In the genomic region with DNA sequence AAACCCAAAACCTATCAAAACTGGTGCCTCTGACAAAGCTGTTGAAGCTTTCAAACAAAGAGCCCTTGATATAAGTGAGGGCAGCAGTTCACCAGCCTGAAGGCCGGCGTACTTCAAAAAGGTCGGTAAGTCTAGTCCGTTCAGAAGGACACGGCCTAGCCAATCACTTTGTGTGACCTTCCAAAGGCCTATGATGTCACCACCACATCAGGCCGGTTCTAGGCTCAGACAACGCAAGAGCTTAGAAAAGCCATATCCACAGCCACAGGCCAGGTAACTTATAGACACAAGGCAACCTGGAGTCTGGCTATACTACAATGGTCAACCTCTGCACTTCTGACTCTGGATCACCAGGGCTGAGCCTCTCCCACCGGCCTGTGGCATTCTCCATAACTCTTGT, we compare ENCODE assay signal across 13 mouse cellular contexts. TPM values are rescaled to one million over a fixed set of nuclear protein-coding genes. Genes with fewer than 3 reads are reported as not detected.
DNase-seq lines count a peak whose midpoint lies in the region; ATAC-seq and TF ChIP-seq lines count a peak whose summit lies in the region.
"Had no signal": no experiment of that assay in that cellular context is flagged by ENCODE, and none has a peak within 500 bp of the region (broad histone marks: within the 10 kb centered on the region; RNA-seq: fewer than 3 reads in every experiment).

No protein-coding gene starts in this region.

- peaks cover 2% of the 10 kb centered on the region; the same call in 1 of the 2 replicates for H3K27me3 ChIP-seq in heart, embryonic 15.5 days
- H3K27me3 ChIP-seq in lung, embryonic 15.5 days = peaks cover 27% of the 10 kb centered on the region
- H3K27me3 ChIP-seq in limb, embryonic 13.5 days = peaks cover 35% of the 10 kb centered on the region

- WGBS in heart, embryonic 15.5 days = 40% methylated on average over 8 of the region's 8 CpGs
- WGBS in lung, embryonic 15.5 days = 35% methylated on average over 8 of the region's 8 CpGs
- 74% methylated on average over 8 of the region's 8 CpGs for WGBS in lung, adult 2 months
- 68% methylated on average over 8 of the region's 8 CpGs for WGBS in limb, embryonic 13.5 days

- H3K36me3 ChIP-seq in heart, embryonic 15.5 days = no peaks in the 10 kb centered on the region
- H3K36me3 ChIP-seq in lung, embryonic 15.5 days = no peaks in the 10 kb centered on the region
- H3K36me3 ChIP-seq in limb, embryonic 13.5 days = no peaks in the 10 kb centered on the region

- DNase-seq in heart, postnatal 4 days = no peak
- DNase-seq in lung, adult 2 months = no peak
- no peak for DNase-seq in B cell, adult 2 months
- DNase-seq: cerebellum, adult 18-20 months; kidney, postnatal 10 days; right cerebral cortex, adult 18-20 months had no signal

- no peaks in the 10 kb centered on the region for H3K9me3 ChIP-seq in heart, embryonic 15.5 days (replicated peaks)
- no peaks in the 10 kb centered on the region for H3K9me3 ChIP-seq in lung, embryonic 15.5 days
- H3K9me3 ChIP-seq in limb, embryonic 13.5 days = no peaks in the 10 kb centered on the region

- H3K9ac ChIP-seq in heart, embryonic 15.5 days = no peak overlapping the region
- H3K9ac ChIP-seq in lung, embryonic 15.5 days = peak overlapping the region; percentile 20; the same call in 1 of the 2 replicates
- no peak overlapping the region for H3K9ac ChIP-seq in limb, embryonic 13.5 days

- peak; percentile 28; the same call in 1 of the 2 replicates for ATAC-seq in heart, embryonic 15.5 days (replicated peaks; ENCODE audit: insufficient number of reproducible peaks, insufficient read depth, low FRiP score, low read depth)
- ATAC-seq in lung, embryonic 15.5 days (ENCODE audit: borderline replicate concordance, extremely low read depth, low FRiP score, low TSS enrichment) = no peak
- no peak for ATAC-seq in limb, embryonic 13.5 days (ENCODE audit: low FRiP score, low read depth)
- no peak for ATAC-seq in cerebellum, adult (ENCODE audit: insufficient number of reproducible peaks, low FRiP score, low TSS enrichment)

- no peak for TF ChIP-seq POLR2A in lung, adult 2 months (IDR thresholded peaks at IDR 0.05; ENCODE audit: borderline replicate concordance, extremely low read depth, low read depth, low read length)

- H3K4me2 ChIP-seq in heart, embryonic 15.5 days = peak overlapping the region; percentile 96
- peak overlapping the region; percentile 93 for H3K4me2 ChIP-seq in lung, embryonic 15.5 days
- H3K4me2 ChIP-seq in limb, embryonic 13.5 days (replicated peaks) = peak overlapping the region; percentile 98

- H3K27ac ChIP-seq in heart, embryonic 15.5 days = peak overlapping the region; percentile 39; the same call in 1 of the 2 replicates
- no peak overlapping the region for H3K27ac ChIP-seq in lung, embryonic 15.5 days
- 0 out of 2 replicates have a peak overlapping the region, but pooled peaks have one; percentile 8 for H3K27ac ChIP-seq in brown adipose tissue, adult 24 weeks (replicated peaks; ENCODE audit: low read depth, low read length)
- H3K27ac ChIP-seq in limb, embryonic 13.5 days = no peak overlapping the region

- no peak overlapping the region for H3K4me3 ChIP-seq in heart, embryonic 15.5 days
- H3K4me3 ChIP-seq in lung, embryonic 15.5 days = peak overlapping the region; percentile 53
- no peak overlapping the region for H3K4me3 ChIP-seq in lung, adult 2 months (replicated peaks; ENCODE audit: extremely low read depth, low read depth, low read length)
- H3K4me3 ChIP-seq in brown adipose tissue, adult 24 weeks (ENCODE audit: insufficient read depth, low read depth, low read length) = no peak overlapping the region
- peak overlapping the region; percentile 70; the same call in 1 of the 2 replicates for H3K4me3 ChIP-seq in limb, embryonic 13.5 days

- H3K4me1 ChIP-seq in heart, embryonic 15.5 days (replicated peaks) = peaks cover 26% of the 10 kb centered on the region
- H3K4me1 ChIP-seq in lung, embryonic 15.5 days = peaks cover 20% of the 10 kb centered on the region
- peaks cover 3% of the 10 kb centered on the region; the same call in 1 of the 2 replicates for H3K4me1 ChIP-seq in lung, adult 2 months (ENCODE audit: control insufficient read depth, insufficient read depth, low read length)
- no peaks in the 10 kb centered on the region for H3K4me1 ChIP-seq in brown adipose tissue, adult 24 weeks (ENCODE audit: control insufficient read depth, insufficient read depth, insufficient read length, low read length)
- peaks cover 35% of the 10 kb centered on the region for H3K4me1 ChIP-seq in limb, embryonic 13.5 days

- TF ChIP-seq CTCF in lung, adult 2 months (IDR thresholded peaks at IDR 0.05; ENCODE audit: insufficient read depth, low read length) = no peak

RNA-seq across cellular contexts. Expression of a gene that starts 1.8 kb away (rescaled TPM):
- 77.9 and 125 TPM in 2 replicates for polyA plus RNA-seq in heart, embryonic 15.5 days (2015; fragmentation: Nextera tagmentation; extraction: Ambion mirVana)
- total RNA-seq in heart, postnatal 4 days (2021) = 10 to 100 TPM; 71.2 to 73.7 TPM
- polyA plus RNA-seq in lung, embryonic 15.5 days (2015; fragmentation: Nextera tagmentation; extraction: Ambion mirVana) = 325 and 332 TPM in 2 replicates
- polyA plus RNA-seq in lung, adult 2 months (2012; rRNA removed) = 317 and 391 TPM in 2 replicates
- 3.9 and 5.6 TPM in 2 replicates for polyA plus RNA-seq in brown adipose tissue, adult 24 weeks (2012; ENCODE audit: insufficient read depth, insufficient read length, missing spikeins)
- polyA plus RNA-seq in limb, embryonic 13.5 days (2015; fragmentation: Nextera tagmentation; extraction: Ambion mirVana) = 110 and 112 TPM in 2 replicates

RNA-seq across cellular contexts. Expression of a gene that starts 9.2 kb away (rescaled TPM):
- polyA plus RNA-seq in heart, embryonic 15.5 days (2015; fragmentation: Nextera tagmentation; extraction: Ambion mirVana) = 17.0 and 20.8 TPM in 2 replicates
- 10 to 100 TPM; 22.8 to 24.7 TPM for total RNA-seq in heart, postnatal 4 days (2021)
- polyA plus RNA-seq in lung, embryonic 15.5 days (2015; fragmentation: Nextera tagmentation; extraction: Ambion mirVana) = 148 and 159 TPM in 2 replicates
- 242 and 329 TPM in 2 replicates for polyA plus RNA-seq in lung, adult 2 months (2012; rRNA removed)
- 4.6 and 7.2 TPM in 2 replicates for polyA plus RNA-seq in brown adipose tissue, adult 24 weeks (2012; ENCODE audit: insufficient read depth, insufficient read length, missing spikeins)
- polyA plus RNA-seq in limb, embryonic 13.5 days (2015; fragmentation: Nextera tagmentation; extraction: Ambion mirVana) = 5.8 and 7.5 TPM in 2 replicates
- total RNA-seq: CH12.LX had no signal

RNA-seq across cellular contexts. Expression of a gene that starts 23.8 kb away (rescaled TPM):
- 2.6 and 3.9 TPM in 2 replicates for polyA plus RNA-seq in heart, embryonic 15.5 days (2015; fragmentation: Nextera tagmentation; extraction: Ambion mirVana)
- 1 to 10 TPM; 1.2 to 1.8 TPM for total RNA-seq in heart, postnatal 4 days (2021)
- 12.8 and 13.7 TPM in 2 replicates for polyA plus RNA-seq in lung, embryonic 15.5 days (2015; fragmentation: Nextera tagmentation; extraction: Ambion mirVana)
- polyA plus RNA-seq in lung, adult 2 months (2012; rRNA removed) = 1.7 and 4.0 TPM in 2 replicates
- not detected in 2 replicates for polyA plus RNA-seq in brown adipose tissue, adult 24 weeks (2012; ENCODE audit: insufficient read depth, insufficient read length, missing spikeins)
- polyA plus RNA-seq in limb, embryonic 13.5 days (2015; fragmentation: Nextera tagmentation; extraction: Ambion mirVana) = 21.6 and 21.9 TPM in 2 replicates

RNA-seq across cellular contexts. Expression of a gene that starts 31.7 kb away (rescaled TPM):
- 6.3 and 7.1 TPM in 2 replicates for polyA plus RNA-seq in heart, embryonic 15.5 days (2015; fragmentation: Nextera tagmentation; extraction: Ambion mirVana)
- total RNA-seq in heart, postnatal 4 days (2021) = 1 to 10 TPM; 4.4 to 8.1 TPM
- 13.1 and 14.4 TPM in 2 replicates for polyA plus RNA-seq in lung, embryonic 15.5 days (2015; fragmentation: Nextera tagmentation; extraction: Ambion mirVana)
- polyA plus RNA-seq in lung, adult 2 months (2012; rRNA removed) = 7.9 and 12.6 TPM in 2 replicates
- polyA plus RNA-seq in brown adipose tissue, adult 24 weeks (2012; ENCODE audit: insufficient read depth, insufficient read length, missing spikeins) = 2.5 TPM in 1 of 2 replicates, not detected in the other
- 1.7 and 2.0 TPM in 2 replicates for polyA plus RNA-seq in limb, embryonic 13.5 days (2015; fragmentation: Nextera tagmentation; extraction: Ambion mirVana)
- total RNA-seq: left cerebral cortex, adult 8-10 months had no signal

RNA-seq across cellular contexts. Expression of a gene that starts 41.8 kb away (rescaled TPM):
- 98.2 and 107 TPM in 2 replicates for polyA plus RNA-seq in heart, embryonic 15.5 days (2015; fragmentation: Nextera tagmentation; extraction: Ambion mirVana)
- 10 to 100 TPM; 81.5 to 82.5 TPM for total RNA-seq in heart, postnatal 4 days (2021)
- polyA plus RNA-seq in lung, embryonic 15.5 days (2015; fragmentation: Nextera tagmentation; extraction: Ambion mirVana) = 133 and 134 TPM in 2 replicates
- 182 and 190 TPM in 2 replicates for polyA plus RNA-seq in lung, adult 2 months (2012; rRNA removed)
- polyA plus RNA-seq in brown adipose tissue, adult 24 weeks (2012; ENCODE audit: insufficient read depth, insufficient read length, missing spikeins) = 72.2 and 79.7 TPM in 2 replicates
- polyA plus RNA-seq in limb, embryonic 13.5 days (2015; fragmentation: Nextera tagmentation; extraction: Ambion mirVana) = 123 and 124 TPM in 2 replicates

Comparison
In these comparisons a context has a peak if more than half of its experiments do, and no peak if none do; other contexts are left out.
1. H3K4me3 ChIP-seq: peak in lung, embryonic 15.5 days (single experiment) and limb, embryonic 13.5 days (single experiment); none in heart, embryonic 15.5 days (single experiment), lung, adult 2 months (single experiment) and brown adipose tissue, adult 24 weeks (single experiment).
2. H3K27ac ChIP-seq: peak in heart, embryonic 15.5 days (single experiment) and brown adipose tissue, adult 24 weeks (single experiment); none in lung, embryonic 15.5 days (single experiment) and limb, embryonic 13.5 days (single experiment).
3. RNA of a gene that starts 1.8 kb away (polyA plus RNA-seq): 325 to 332 TPM in lung, embryonic 15.5 days, 317 to 391 TPM in lung, adult 2 months, 110 to 112 TPM in limb, embryonic 13.5 days and 77.9 to 125 TPM in heart, embryonic 15.5 days; 3.9 to 5.6 TPM in brown adipose tissue, adult 24 weeks; every median in the first group is over 10 times any median in the second.
4. Peak in every context shown above with its lines, with median percentiles within 50 percentile points of each other: H3K4me2 ChIP-seq.